Mouse (Mus musculus): ENCODE results near the gene Gid4. TPM values are rescaled to one million over a fixed set of nuclear protein-coding genes. Genes with fewer than 3 reads are reported as not detected.
A peak's percentile ranks its signal among the peaks of the same experiment; 100 is the strongest.
"Not testable (repeated sequence)": the region's sequence is repeated elsewhere in the genome, so short reads cannot be mapped to it uniquely, and the experiment has no call there.

Gid4 gene
- polyA plus RNA-seq, 1 experiment from 2014 or later = 29.1 TPM

GRCm38 (mm10) chr11:60439621-60440020, 22.7 kb downstream of the Gid4 start:
- H3K9me3 ChIP-seq (ENCODE audit: control insufficient read depth, low read length); H3K4me3 ChIP-seq (ENCODE audit: low read depth, low read length); H3K27ac ChIP-seq (ENCODE audit: low read depth); H3K9ac ChIP-seq (ENCODE audit: low read length); H3K27me3 ChIP-seq (replicated peaks; ENCODE audit: control insufficient read depth, insufficient read depth, low read length); H3K4me2 ChIP-seq (ENCODE audit: low read length); DNase-seq (ENCODE audit: low spot score); H3K4me1 ChIP-seq (replicated peaks; ENCODE audit: control insufficient read depth, insufficient read depth, low read length); ATAC-seq (replicated peaks; ENCODE audit: low FRiP score, low TSS enrichment, low read depth): not testable (repeated sequence)
- peaks cover 88% of the 10 kb centered on the region for H3K36me3 ChIP-seq (ENCODE audit: control insufficient read depth, insufficient read depth, low read length)
- WGBS = 17% methylated on average over 1 of the region's 1 CpGs

GRCm38 (mm10) chr11:60440176-60440575, 23.2 kb downstream of the Gid4 start:
- H3K9ac ChIP-seq (ENCODE audit: low read length) = no peak overlapping the region
- H3K9me3 ChIP-seq (ENCODE audit: control insufficient read depth, low read length) = no peaks in the 10 kb centered on the region
- ATAC-seq (replicated peaks; ENCODE audit: low FRiP score, low TSS enrichment, low read depth) (no peak), DNase-seq (ENCODE audit: low spot score) (no peak)
- no peak overlapping the region for H3K4me2 ChIP-seq (ENCODE audit: low read length)
- no peak overlapping the region for H3K4me3 ChIP-seq (ENCODE audit: low read depth, low read length)
- no peaks in the 10 kb centered on the region for H3K27me3 ChIP-seq (replicated peaks; ENCODE audit: control insufficient read depth, insufficient read depth, low read length)
- H3K27ac ChIP-seq (ENCODE audit: low read depth) = no peak overlapping the region
- no peaks in the 10 kb centered on the region for H3K4me1 ChIP-seq (replicated peaks; ENCODE audit: control insufficient read depth, insufficient read depth, low read length)
- 32% methylated on average over 7 of the region's 7 CpGs for WGBS
- peaks cover 83% of the 10 kb centered on the region for H3K36me3 ChIP-seq (ENCODE audit: control insufficient read depth, insufficient read depth, low read length)

GRCm38 (mm10) chr11:60442896-60443295, 26.0 kb downstream of the Gid4 start:
- DNase-seq (ENCODE audit: low spot score) (no peak), ATAC-seq (replicated peaks; ENCODE audit: low FRiP score, low TSS enrichment, low read depth) (no peak)
- 90% methylated on average over 6 of the region's 6 CpGs for WGBS
- Histone ChIP-seq H3K4me2 (ENCODE audit: low read length) (no peak overlapping the region), H3K27me3 (replicated peaks; ENCODE audit: control insufficient read depth, insufficient read depth, low read length) (no peaks in the 10 kb centered on the region), H3K4me3 (ENCODE audit: low read depth, low read length) (no peak overlapping the region), H3K27ac (ENCODE audit: low read depth) (no peak overlapping the region), H3K4me1 (replicated peaks; ENCODE audit: control insufficient read depth, insufficient read depth, low read length) (no peaks in the 10 kb centered on the region), H3K36me3 (ENCODE audit: control insufficient read depth, insufficient read depth, low read length) (peaks cover 58% of the 10 kb centered on the region), H3K9ac (ENCODE audit: low read length) (no peak overlapping the region), H3K9me3 (ENCODE audit: control insufficient read depth, low read length) (no peaks in the 10 kb centered on the region)

- Histone ChIP-seq H3K9me3 (ENCODE audit: control insufficient read depth, low read length) (no peaks in the 10 kb centered on the region), H3K36me3 (ENCODE audit: control insufficient read depth, insufficient read depth, low read length) (peaks cover 48% of the 10 kb centered on the region), H3K27ac (ENCODE audit: low read depth) (no peak overlapping the region), H3K4me3 (ENCODE audit: low read depth, low read length) (no peak overlapping the region), H3K4me1 (replicated peaks; ENCODE audit: control insufficient read depth, insufficient read depth, low read length) (no peaks in the 10 kb centered on the region), H3K4me2 (ENCODE audit: low read length) (no peak overlapping the region), H3K27me3 (replicated peaks; ENCODE audit: control insufficient read depth, insufficient read depth, low read length) (no peaks in the 10 kb centered on the region), H3K9ac (ENCODE audit: low read length) (no peak overlapping the region)
- 81% methylated on average over 4 of the region's 4 CpGs for WGBS
- ATAC-seq (replicated peaks; ENCODE audit: low FRiP score, low TSS enrichment, low read depth) (no peak), DNase-seq (ENCODE audit: low spot score) (no peak)
Observed at GRCm38 (mm10) chr11:60444007-60444406, 27.1 kb downstream of the Gid4 start.

- WGBS = 5% methylated on average over 27 of the region's 27 CpGs
Observed at GRCm38 (mm10) chr11:60454080-60454744, 37.3 kb downstream of the Gid4 start, which contains the start of gene Drg2. TSS of gene Drg2 (plus strand) at chr11:60454591.

GRCm38 (mm10) chr11:60454745-60455087, 37.8 kb downstream of the Gid4 start:
- Histone ChIP-seq H3K9me3 (ENCODE audit: control insufficient read depth, low read length) (no peaks in the 10 kb centered on the region), H3K36me3 (ENCODE audit: control insufficient read depth, insufficient read depth, low read length) (peaks cover 38% of the 10 kb centered on the region), H3K4me2 (ENCODE audit: low read length) (peak overlapping the region; percentile 51), H3K27me3 (replicated peaks; ENCODE audit: control insufficient read depth, insufficient read depth, low read length) (no peaks in the 10 kb centered on the region), H3K4me1 (replicated peaks; ENCODE audit: control insufficient read depth, insufficient read depth, low read length) (peaks cover 5% of the 10 kb centered on the region), H3K27ac (ENCODE audit: low read depth) (peak overlapping the region; percentile 51; the same call in 1 of the 2 replicates), H3K4me3 (ENCODE audit: low read depth, low read length) (peak overlapping the region; percentile 60), H3K9ac (ENCODE audit: low read length) (peak overlapping the region; percentile 72)
- no peak for DNase-seq (ENCODE audit: low spot score)
- under 1% methylated on average over 17 of the region's 17 CpGs for WGBS
- ATAC-seq (replicated peaks; ENCODE audit: low FRiP score, low TSS enrichment, low read depth) = peak; percentile 62; the same call in 1 of the 2 replicates

More at GRCm38 (mm10) chr11:60454080-60454744, 37.3 kb downstream of the Gid4 start, which contains the start of gene Drg2:
- peak within 1 kb of the TSS; percentile 51 for H3K4me2 ChIP-seq (ENCODE audit: low read length)
- H3K27ac ChIP-seq (ENCODE audit: low read depth) = peak within 1 kb of the TSS; percentile 51; the same call in 1 of the 2 replicates
- peaks cover 5% of the 10 kb centered on the region for H3K4me1 ChIP-seq (replicated peaks; ENCODE audit: control insufficient read depth, insufficient read depth, low read length)
- peak; percentile 97 for ATAC-seq (replicated peaks; ENCODE audit: low FRiP score, low TSS enrichment, low read depth)
- no peaks in the 10 kb centered on the region for H3K27me3 ChIP-seq (replicated peaks; ENCODE audit: control insufficient read depth, insufficient read depth, low read length)
- H3K9me3 ChIP-seq (ENCODE audit: control insufficient read depth, low read length) = no peaks in the 10 kb centered on the region
- DNase-seq (ENCODE audit: low spot score) = peak; percentile 97
- H3K9ac ChIP-seq (ENCODE audit: low read length) = peak within 1 kb of the TSS; percentile 72
- H3K4me3 ChIP-seq (ENCODE audit: low read depth, low read length) = peak within 1 kb of the TSS; percentile 60
- H3K36me3 ChIP-seq (ENCODE audit: control insufficient read depth, insufficient read depth, low read length) = peaks cover 33% of the 10 kb centered on the region

GRCm38 (mm10) chr11:60457973-60458372, 41.0 kb downstream of the Gid4 start:
- no peaks in the 10 kb centered on the region for H3K9me3 ChIP-seq (ENCODE audit: control insufficient read depth, low read length)
- 92% methylated on average over 1 of the region's 1 CpGs for whole genome bisulfite sequencing
- DNase-seq (ENCODE audit: low spot score) (no peak), ATAC-seq (replicated peaks; ENCODE audit: low FRiP score, low TSS enrichment, low read depth) (no peak)
- H3K36me3 ChIP-seq (ENCODE audit: control insufficient read depth, insufficient read depth, low read length) = peaks cover 71% of the 10 kb centered on the region
- no peak overlapping the region for H3K9ac ChIP-seq (ENCODE audit: low read length)
- no peaks in the 10 kb centered on the region for H3K27me3 ChIP-seq (replicated peaks; ENCODE audit: control insufficient read depth, insufficient read depth, low read length)
- no peak overlapping the region for H3K4me3 ChIP-seq (ENCODE audit: low read depth, low read length)
- H3K4me2 ChIP-seq (ENCODE audit: low read length) = no peak overlapping the region
- H3K27ac ChIP-seq (ENCODE audit: low read depth) = no peak overlapping the region
- peaks cover 5% of the 10 kb centered on the region for H3K4me1 ChIP-seq (replicated peaks; ENCODE audit: control insufficient read depth, insufficient read depth, low read length)

GRCm38 (mm10) chr11:60465943-60466380, 49.0 kb downstream of the Gid4 start:
- 90% methylated on average over 2 of the region's 2 CpGs for WGBS
- Histone ChIP-seq H3K27ac (ENCODE audit: low read depth) (no peak overlapping the region), H3K9me3 (ENCODE audit: control insufficient read depth, low read length) (no peaks in the 10 kb centered on the region), H3K4me1 (replicated peaks; ENCODE audit: control insufficient read depth, insufficient read depth, low read length) (no peaks in the 10 kb centered on the region), H3K4me2 (ENCODE audit: low read length) (no peak overlapping the region), H3K9ac (ENCODE audit: low read length) (no peak overlapping the region), H3K4me3 (ENCODE audit: low read depth, low read length) (no peak overlapping the region), H3K36me3 (ENCODE audit: control insufficient read depth, insufficient read depth, low read length) (peaks cover 88% of the 10 kb centered on the region), H3K27me3 (replicated peaks; ENCODE audit: control insufficient read depth, insufficient read depth, low read length) (no peaks in the 10 kb centered on the region)
- DNase-seq (ENCODE audit: low spot score) (peak; percentile 56), ATAC-seq (replicated peaks; ENCODE audit: low FRiP score, low TSS enrichment, low read depth) (no peak)

- WGBS = 90% methylated on average over 3 of the region's 3 CpGs
- H3K9ac ChIP-seq (ENCODE audit: low read length) = no peak within 1 kb of the TSS
- H3K4me2 ChIP-seq (ENCODE audit: low read length) = no peak within 1 kb of the TSS
- H3K4me1 ChIP-seq (replicated peaks; ENCODE audit: control insufficient read depth, insufficient read depth, low read length) = no peaks in the 10 kb centered on the region
- ATAC-seq (replicated peaks; ENCODE audit: low FRiP score, low TSS enrichment, low read depth) = no peak
- H3K27ac ChIP-seq (ENCODE audit: low read depth) = no peak within 1 kb of the TSS
- DNase-seq (ENCODE audit: low spot score) = no peak
- no peaks in the 10 kb centered on the region for H3K27me3 ChIP-seq (replicated peaks; ENCODE audit: control insufficient read depth, insufficient read depth, low read length)
- peaks cover 57% of the 10 kb centered on the region for H3K36me3 ChIP-seq (ENCODE audit: control insufficient read depth, insufficient read depth, low read length)
- no peaks in the 10 kb centered on the region for H3K9me3 ChIP-seq (ENCODE audit: control insufficient read depth, low read length)
- no peak within 1 kb of the TSS for H3K4me3 ChIP-seq (ENCODE audit: low read depth, low read length)
Observed at GRCm38 (mm10) chr11:60469039-60469438, 52.1 kb downstream of the Gid4 start, which contains the start of gene Myo15. TSS of gene Myo15 (plus strand) at chr11:60469339.

All from intestine, embryonic 14.5 days (tissue).